Mouse (Mus musculus) intestine, postnatal 0 days (tissue): ENCODE measurements around the gene Bms1. TPM values are rescaled to one million over a fixed set of nuclear protein-coding genes. Genes with fewer than 3 reads are reported as not detected.

Experiments used
- ATAC-seq: fragments of 200-750 bp; cut with Nextera tagmentation; 2 replicates; pipeline ENCODE4 v1.8.0; 2017; ENCODE audit warnings: mild to moderate bottlenecking, moderate TSS enrichment, moderate library complexity
- H3K27ac ChIP-seq: fragments of 300-500 bp; sonication (generic); 2 replicates; pipeline ENCODE4 v1.5.1; 2014; ENCODE audit warnings: mild to moderate bottlenecking, low read depth, low read length, moderate library complexity
- H3K27me3 ChIP-seq: fragments of 300-500 bp; sonication (generic); replicated peaks from 2 replicates; pipeline ENCODE4 v1.6.1; 2014; ENCODE audit warnings: low read length, mixed read lengths; ENCODE audit not compliant: control insufficient read depth, insufficient read depth
- H3K36me3 ChIP-seq: fragments of 300-500 bp; sonication (generic); 2 replicates; pipeline ENCODE4 v1.6.1; 2014; ENCODE audit warnings: mild to moderate bottlenecking, moderate library complexity; ENCODE audit not compliant: control insufficient read depth, insufficient read depth
- H3K4me1 ChIP-seq: fragments of 300-500 bp; sonication (generic); replicated peaks from 2 replicates; pipeline ENCODE4 v1.6.1; 2014; ENCODE audit warnings: antibody characterized with exemption, low read length, mixed read lengths; ENCODE audit not compliant: control insufficient read depth, insufficient read depth
- H3K4me2 ChIP-seq: fragments of 300-500 bp; sonication (generic); replicated peaks from 2 replicates; pipeline ENCODE4 v1.6.1; 2014; ENCODE audit warnings: low read depth, mild to moderate bottlenecking, moderate library complexity
- H3K4me3 ChIP-seq: fragments of 300-500 bp; sonication (generic); 2 replicates; pipeline ENCODE4 v1.5.1; 2014; ENCODE audit warnings: low read depth, low read length
- H3K9ac ChIP-seq: fragments of 300-500 bp; sonication (generic); 2 replicates; pipeline ENCODE4 v1.6.1; 2014; ENCODE audit warnings: mild to moderate bottlenecking, low read depth, low read length
- H3K9me3 ChIP-seq: fragments of 300-500 bp; sonication (generic); 2 replicates; pipeline ENCODE4 v1.6.1; 2016; ENCODE audit warnings: mixed run types; ENCODE audit not compliant: control insufficient read depth
- CTCF ChIP-seq: sonication (generic); IDR thresholded peaks from 2 replicates; pipeline ENCODE4 v1.5.1; 2016; ENCODE audit warnings: low read depth, mild to moderate bottlenecking, control low read depth, antibody characterized with exemption, moderate library complexity
- WGBS: fragments of 180-500 bp; shearing (Covaris S2); extraction: QIAGEN DNeasy Blood & Tissue Kit; methylation state at CpG from one replicate; pipeline ENCODE4 v1.1.7; 2014; 5-methylcytosine and 5-hydroxymethylcytosine counted together
- polyA plus RNA-seq: library from polyadenylated mRNA; unstranded; fragments of >200 nt; fragmentation: Nextera tagmentation; extraction: Ambion mirVana; gene quantifications from 2 replicates; pipeline ENCODE4 v1.2.1, GENCODE M21; 2015

The Bms1 gene
- polyA plus RNA-seq, 1 experiment from 2014 or later = 8.1 TPM

- no peaks in the 10 kb centered on the region for H3K4me1 ChIP-seq
- ATAC-seq = no peak
- peaks cover 26% of the 10 kb centered on the region for H3K36me3 ChIP-seq
- H3K9ac ChIP-seq = no peak overlapping the region
- no peak for TF ChIP-seq CTCF
- H3K27ac ChIP-seq = no peak overlapping the region
- no peak overlapping the region for H3K4me3 ChIP-seq
- 54% methylated on average over 3 of the region's 3 CpGs for WGBS
- H3K9me3 ChIP-seq = no peaks in the 10 kb centered on the region
- no peak overlapping the region for H3K4me2 ChIP-seq
- H3K27me3 ChIP-seq = no peaks in the 10 kb centered on the region
Observed at GRCm38 (mm10) chr6:118380630-118381029, 38.6 kb downstream of the Bms1 start.

DNA sequence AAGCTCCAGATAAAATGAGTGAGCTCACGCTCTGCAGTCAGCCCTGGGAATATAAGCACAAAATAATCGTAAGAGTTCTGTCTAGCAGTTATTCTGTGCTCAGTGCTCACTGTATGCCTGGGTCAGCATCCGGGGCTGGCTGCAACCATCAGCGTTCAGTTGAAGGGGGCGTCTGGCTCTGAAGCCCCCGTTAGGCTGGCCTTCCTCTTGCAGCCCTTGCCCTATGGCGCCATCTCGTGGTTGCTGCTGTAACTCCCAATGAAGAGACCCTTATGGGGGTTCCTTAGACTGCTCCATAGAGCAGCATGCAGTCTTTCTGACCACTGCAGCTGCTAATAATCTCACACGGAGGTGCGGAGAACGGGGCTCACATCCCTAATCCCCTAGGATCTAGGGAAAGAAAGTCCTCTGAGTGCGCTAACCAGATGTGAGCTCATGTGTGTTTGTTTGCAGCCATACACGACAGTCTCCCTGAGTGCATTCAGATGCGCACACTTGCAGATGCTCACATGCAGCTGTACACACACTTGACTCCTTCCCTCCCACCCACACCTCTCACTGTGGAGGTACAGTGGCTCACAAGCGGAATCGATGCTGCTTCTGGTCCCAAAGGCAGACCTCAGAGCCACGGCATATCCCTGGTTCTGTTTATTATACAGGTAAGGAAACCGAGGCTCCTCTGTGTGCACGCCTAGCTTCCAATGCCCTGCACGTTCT lies 39.7 kb downstream of the Bms1 start:
- 34% methylated on average over 20 of the region's 20 CpGs for WGBS

DNA sequence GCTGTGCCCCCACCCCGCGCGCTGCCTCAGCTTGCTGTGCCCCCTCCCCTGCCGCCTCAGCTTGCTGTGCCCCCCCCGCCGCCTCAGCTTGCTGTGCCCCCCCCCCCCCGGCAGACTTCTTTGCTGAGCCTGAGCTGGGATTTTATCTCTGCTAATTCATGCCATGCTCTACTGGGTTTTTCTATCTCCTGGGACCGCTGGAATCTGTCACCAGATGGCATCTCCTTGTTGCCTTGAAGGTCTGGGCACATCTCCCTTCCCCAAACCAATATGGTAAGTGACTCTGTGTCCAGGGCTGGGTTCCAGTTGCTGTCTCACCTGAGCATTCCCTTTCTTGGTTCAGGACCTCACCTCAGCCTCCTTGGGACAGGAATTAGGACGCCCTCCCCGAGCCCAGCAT lies 41.7 kb downstream of the Bms1 start:
- Histone ChIP-seq H3K27me3 (no peaks in the 10 kb centered on the region), H3K4me1 (no peaks in the 10 kb centered on the region), H3K36me3 (no peaks in the 10 kb centered on the region; the same call in 1 of the 2 replicates), H3K4me3 (no peak overlapping the region), H3K9me3 (no peaks in the 10 kb centered on the region), H3K27ac (no peak overlapping the region), H3K9ac (no peak overlapping the region), H3K4me2 (no peak overlapping the region)
- no peak for TF ChIP-seq CTCF
- no peak for ATAC-seq
- 58% methylated on average over 10 of the region's 10 CpGs for WGBS

More for the DNA sequence above, 39.7 kb downstream of the Bms1 start:
- H3K4me2 ChIP-seq = peak overlapping the region; percentile 21; the same call in 1 of the 2 replicates
- no peaks in the 10 kb centered on the region for H3K27me3 ChIP-seq
- H3K9me3 ChIP-seq = no peaks in the 10 kb centered on the region
- TF ChIP-seq CTCF = peak; percentile 94
- ATAC-seq = no peak
- H3K27ac ChIP-seq = no peak overlapping the region
- H3K9ac ChIP-seq = no peak overlapping the region
- H3K4me1 ChIP-seq = no peaks in the 10 kb centered on the region
- no peak overlapping the region for H3K4me3 ChIP-seq
- H3K36me3 ChIP-seq = peaks cover 19% of the 10 kb centered on the region

GRCm38 (mm10) chr6:118376023-118376422 lies 43.3 kb downstream of the Bms1 start:
- Histone ChIP-seq H3K27me3 (no peaks in the 10 kb centered on the region), H3K27ac (no peak overlapping the region), H3K4me2 (no peak overlapping the region), H3K9me3 (no peaks in the 10 kb centered on the region), H3K36me3 (no peaks in the 10 kb centered on the region), H3K4me3 (no peak overlapping the region), H3K4me1 (no peaks in the 10 kb centered on the region), H3K9ac (no peak overlapping the region)
- 20% methylated on average over 10 of the region's 10 CpGs for WGBS
- ATAC-seq = peak; percentile 42; the same call in 1 of the 2 replicates
- 0 out of 2 replicates have a peak, but pooled peaks have one; percentile 3 for TF ChIP-seq CTCF

DNA sequence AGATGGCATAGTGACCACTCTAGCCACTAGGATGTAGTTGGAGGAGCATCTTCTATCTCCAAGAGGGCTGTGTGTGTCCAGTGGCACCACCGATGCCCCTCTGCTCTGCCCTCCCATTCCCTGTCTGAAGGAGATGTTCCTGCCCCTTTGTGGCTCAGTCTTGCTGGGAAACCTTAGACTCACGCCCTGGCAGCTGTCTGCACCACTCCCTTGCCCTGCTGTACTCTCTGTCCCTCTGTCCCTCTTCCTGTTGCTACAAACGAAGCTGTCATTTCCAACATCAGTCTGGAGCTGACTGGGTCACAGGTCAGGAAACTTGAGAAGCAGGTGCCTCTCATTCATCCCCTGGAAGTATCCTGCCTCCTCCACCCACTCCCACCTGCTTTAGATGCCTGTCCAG lies 43.8 kb downstream of the Bms1 start:
- no peaks in the 10 kb centered on the region for H3K4me1 ChIP-seq
- peak; percentile 78 for ATAC-seq
- 35% methylated on average over 3 of the region's 3 CpGs for WGBS
- no peak for TF ChIP-seq CTCF
- no peak overlapping the region for H3K27ac ChIP-seq
- no peaks in the 10 kb centered on the region for H3K27me3 ChIP-seq
- H3K36me3 ChIP-seq = no peaks in the 10 kb centered on the region
- H3K9me3 ChIP-seq = no peaks in the 10 kb centered on the region
- H3K9ac ChIP-seq = no peak overlapping the region
- H3K4me2 ChIP-seq = no peak overlapping the region
- H3K4me3 ChIP-seq = no peak overlapping the region

- no peak overlapping the region for H3K27ac ChIP-seq
- H3K9ac ChIP-seq = no peak overlapping the region
- peak; percentile 68; the same call in 1 of the 2 replicates for ATAC-seq
- 56% methylated on average over 3 of the region's 3 CpGs for WGBS
- no peak for TF ChIP-seq CTCF
- no peak overlapping the region for H3K4me2 ChIP-seq
- no peaks in the 10 kb centered on the region for H3K27me3 ChIP-seq
- H3K9me3 ChIP-seq = no peaks in the 10 kb centered on the region
- no peaks in the 10 kb centered on the region for H3K4me1 ChIP-seq
- H3K4me3 ChIP-seq = no peak overlapping the region
- no peaks in the 10 kb centered on the region for H3K36me3 ChIP-seq
Observed at GRCm38 (mm10) chr6:118375026-118375425, 44.2 kb downstream of the Bms1 start.
